Mouse (Mus musculus): ENCODE data around the gene Fgfr2.

The Fgfr2 gene

GRCm38 (mm10) chr7:130937266-130937841 is 2185.8 kb downstream of the Fgfr2 start:
- no peak for DNase-seq

DNA sequence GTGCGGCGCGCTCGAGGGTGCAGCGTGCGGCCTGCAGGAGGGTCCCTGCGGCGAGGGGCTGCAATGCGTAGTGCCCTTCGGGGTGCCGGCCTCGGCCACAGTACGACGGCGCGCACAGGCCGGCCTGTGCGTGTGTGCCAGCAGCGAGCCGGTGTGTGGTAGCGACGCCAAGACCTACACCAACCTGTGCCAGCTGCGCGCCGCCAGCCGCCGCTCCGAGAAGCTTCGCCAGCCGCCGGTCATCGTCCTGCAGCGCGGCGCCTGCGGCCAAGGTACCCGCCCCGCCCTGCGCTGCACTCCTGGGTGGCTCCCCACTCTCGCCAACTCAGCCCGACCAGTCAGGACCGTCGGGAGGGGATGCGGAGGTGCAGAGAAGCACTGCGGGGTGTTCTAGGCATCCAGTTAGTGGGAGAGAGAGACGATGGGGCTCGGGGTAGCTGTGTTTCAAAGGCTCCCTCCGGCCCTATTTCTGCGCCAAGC is 2186.6 kb downstream of the Fgfr2 start:
- DNase-seq = no peak

DNA sequence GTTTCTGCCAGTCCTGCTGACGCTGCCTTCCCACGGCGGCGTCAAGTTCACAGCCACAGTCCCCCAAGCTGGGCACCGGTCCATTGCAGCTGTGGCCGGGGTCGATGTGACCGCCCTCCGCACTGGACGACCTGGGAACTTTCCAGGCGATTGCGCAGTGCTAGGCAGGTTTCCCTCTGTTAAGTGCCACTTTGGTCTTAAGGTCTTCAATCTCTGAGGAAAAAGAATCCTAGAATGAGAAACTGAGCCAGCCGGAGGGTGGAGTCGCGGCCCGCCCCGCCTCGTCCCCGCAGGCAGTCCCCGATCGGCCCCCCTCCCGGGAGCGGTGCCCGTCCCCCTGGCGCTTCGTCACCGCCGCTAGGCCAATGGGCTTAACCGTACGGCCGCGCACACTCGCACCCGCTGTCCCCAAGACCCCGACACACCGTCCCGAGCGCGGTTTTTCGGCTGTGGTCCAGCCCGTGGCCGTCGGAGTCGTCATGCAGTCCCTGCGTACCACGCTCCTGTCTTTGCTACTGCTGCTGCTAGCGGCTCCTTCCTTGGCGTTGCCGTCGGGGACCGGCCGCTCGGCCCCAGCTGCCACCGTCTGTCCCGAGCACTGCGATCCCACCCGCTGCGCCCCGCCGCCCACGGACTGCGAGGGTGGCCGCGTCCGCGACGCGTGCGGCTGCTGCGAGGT is 2187.2 kb downstream of the Fgfr2 start, which contains the start of gene Htra1:
TSS of gene Htra1 (plus strand) at position 319 of the 679 bp plus-strand sequence.
- DNase-seq = peak; percentile 77

DNA sequence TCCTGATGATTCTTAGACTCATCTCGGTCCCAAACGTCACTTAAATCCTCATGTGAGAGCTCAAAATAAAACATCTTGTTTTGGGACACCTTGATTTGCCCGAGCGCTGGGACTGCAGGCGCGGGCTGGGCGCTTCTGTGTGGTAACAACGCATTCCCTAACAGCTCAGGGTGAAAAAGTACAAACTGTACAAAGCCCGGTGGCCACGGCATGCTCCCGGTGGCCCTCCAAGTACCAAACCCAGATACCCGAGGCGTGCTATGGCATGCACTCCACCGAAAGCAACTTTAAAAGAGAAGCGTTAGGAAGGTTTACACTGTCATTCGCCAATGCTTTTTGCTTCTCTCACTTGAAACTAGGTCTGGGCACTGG is 2187.7 kb downstream of the Fgfr2 start:
- DNase-seq = no peak

GRCm38 (mm10) chr7:130934654-130935053 is 2188.5 kb downstream of the Fgfr2 start:
- no peak for DNase-seq

- no peak for DNase-seq
Measured at GRCm38 (mm10) chr7:130932921-130933320, 2190.2 kb downstream of the Fgfr2 start.

- no peak for DNase-seq
Measured at GRCm38 (mm10) chr7:130930401-130930800, 2192.7 kb downstream of the Fgfr2 start.

DNA sequence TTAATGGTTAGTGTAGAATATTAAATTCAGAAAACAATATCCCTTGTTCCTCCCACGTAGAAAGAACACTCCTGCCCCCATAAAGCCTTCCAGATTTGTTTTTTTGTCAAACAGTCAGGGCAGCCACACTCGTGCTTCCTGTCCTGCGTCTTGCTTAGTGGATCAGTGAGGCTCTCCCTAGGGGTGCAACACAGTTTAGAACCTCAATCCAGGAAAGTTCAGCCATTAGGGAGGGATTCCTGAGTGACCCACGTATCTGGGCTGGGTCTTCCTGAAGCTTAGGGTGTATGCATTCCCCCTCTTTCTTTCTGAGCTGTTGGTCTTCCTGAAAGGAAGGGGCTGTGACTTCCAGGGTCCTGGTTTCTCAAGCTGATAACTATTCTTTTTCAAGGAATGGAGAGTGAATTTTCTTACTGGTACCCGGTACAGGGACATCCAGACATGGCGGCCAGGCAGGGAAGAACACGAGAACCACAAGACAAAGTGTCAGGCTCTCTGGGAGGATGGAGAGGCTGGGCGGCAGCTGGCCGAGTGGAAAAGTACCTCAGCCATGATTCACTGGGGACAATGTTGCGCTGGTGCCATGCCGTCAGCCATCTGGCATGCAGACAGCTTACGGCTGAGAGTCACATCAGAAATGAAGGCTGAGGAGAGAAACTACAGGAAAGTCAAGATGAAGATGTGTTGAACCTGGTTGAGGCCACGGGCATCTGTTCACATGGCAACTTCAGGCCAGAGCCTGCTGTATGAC is 2200.0 kb downstream of the Fgfr2 start:
- DNase-seq = peak; percentile 69

DNA sequence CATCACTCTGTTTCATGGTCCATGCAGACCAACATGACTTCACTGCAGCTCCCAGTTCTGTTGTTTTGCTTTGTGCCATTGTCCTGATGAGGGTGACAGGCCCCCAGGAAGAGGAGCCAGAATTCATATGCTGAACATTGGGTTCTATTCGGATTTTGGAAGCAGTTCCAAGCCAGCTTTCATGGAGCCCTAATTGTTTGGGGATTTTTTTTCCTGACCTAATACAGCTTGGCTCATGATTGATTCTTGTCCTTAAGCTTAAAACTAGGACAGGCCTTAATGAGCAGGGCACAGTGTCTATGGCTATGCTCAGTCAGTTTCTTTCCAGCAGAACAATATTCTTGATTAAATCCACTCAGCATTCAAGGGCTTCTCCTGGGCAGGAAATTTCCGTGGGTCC is 2204.9 kb downstream of the Fgfr2 start:
- peak; percentile 77 for DNase-seq

DNA sequence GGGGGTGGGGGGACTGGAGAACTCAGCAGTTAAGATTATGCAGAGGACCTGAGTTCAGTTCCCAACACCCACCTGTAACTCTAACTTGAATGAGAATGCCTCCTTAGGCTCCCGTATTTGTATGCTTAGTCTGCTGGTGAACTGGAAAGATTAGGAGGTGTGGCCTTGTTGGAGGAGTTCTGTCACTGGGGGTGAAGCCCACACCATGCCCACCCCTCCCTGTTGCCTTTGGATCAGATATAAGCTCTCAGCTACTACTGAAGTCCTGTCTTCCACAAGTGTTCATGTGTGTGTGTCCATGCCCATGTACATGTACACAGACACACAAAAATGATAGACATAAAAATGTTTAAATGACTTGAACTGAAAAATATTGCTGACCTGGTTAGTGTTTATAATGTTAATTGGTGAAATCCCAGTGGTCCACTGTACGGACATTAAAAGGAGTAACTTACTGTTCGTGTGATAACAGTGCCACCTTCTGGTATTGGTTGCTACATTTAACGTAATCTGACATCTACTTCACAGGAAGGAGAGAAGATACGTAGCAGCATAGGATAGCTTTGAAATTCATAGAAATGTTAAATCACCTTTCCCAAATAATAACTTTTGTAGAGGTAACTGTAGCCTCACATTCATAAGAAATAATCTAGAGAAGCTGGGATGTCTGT is 2208.3 kb downstream of the Fgfr2 start:
- no peak for DNase-seq

- no peak for DNase-seq
Measured at GRCm38 (mm10) chr7:130910841-130911240, 2212.3 kb downstream of the Fgfr2 start.

- no peak for DNase-seq
Measured at GRCm38 (mm10) chr7:130904571-130905365, 2218.4 kb downstream of the Fgfr2 start.

- DNase-seq = peak; percentile 36
Measured at GRCm38 (mm10) chr7:130903505-130904074, 2219.6 kb downstream of the Fgfr2 start.

GRCm38 (mm10) chr7:130902929-130903328 is 2220.2 kb downstream of the Fgfr2 start:
- DNase-seq = no peak

DNA sequence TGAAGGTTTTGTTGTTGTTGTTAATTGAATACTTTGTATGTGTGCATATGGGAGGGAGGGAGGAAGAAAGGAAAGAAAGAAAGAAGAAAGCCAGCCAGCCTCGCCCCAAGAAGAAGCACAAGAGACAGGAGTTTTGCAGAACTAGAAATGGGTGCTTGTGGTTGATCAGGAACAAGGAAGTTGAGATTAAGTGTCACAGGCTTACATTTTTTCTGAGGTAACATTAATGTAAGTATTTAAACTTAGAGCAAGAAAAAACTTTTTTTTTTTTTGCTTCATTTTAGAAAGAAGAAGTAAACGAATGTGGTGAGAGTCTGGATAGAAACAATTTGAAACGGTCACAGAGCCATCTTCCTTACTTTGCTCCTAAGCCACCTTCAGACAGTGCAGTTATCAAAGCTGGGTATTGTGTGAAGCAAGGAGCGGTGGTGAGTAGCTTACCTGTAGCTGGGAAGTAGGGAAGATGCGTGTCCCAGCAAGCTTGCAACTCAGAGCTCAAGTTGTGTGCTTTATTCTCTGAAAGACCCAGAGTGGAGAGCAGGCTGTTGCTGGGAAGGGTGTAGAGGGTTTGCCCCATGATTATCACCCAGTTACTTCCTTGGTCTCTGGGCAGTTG is 2222.8 kb downstream of the Fgfr2 start:
- no peak for DNase-seq

GRCm38 (mm10) chr7:130898373-130898772 is 2224.8 kb downstream of the Fgfr2 start:
- no peak for DNase-seq

DNA sequence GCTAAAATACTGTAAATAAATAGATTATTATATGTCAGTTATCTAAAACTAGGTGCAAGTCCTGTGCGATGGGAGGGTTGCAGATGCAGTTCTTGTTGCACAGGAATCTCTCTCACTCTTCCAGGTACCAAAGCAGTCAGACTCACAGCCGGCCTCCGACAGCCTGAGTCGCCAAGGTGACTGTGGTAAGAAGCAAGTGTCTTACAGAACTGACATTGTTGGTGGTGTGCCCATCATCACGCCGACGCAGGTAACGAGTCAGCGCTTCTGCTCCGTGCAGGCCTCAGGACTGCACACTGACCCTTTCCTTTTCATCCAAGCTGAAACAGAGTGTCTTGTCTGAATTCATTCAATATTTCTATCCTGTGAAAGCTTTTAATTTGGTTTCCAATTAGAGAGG is 2225.9 kb downstream of the Fgfr2 start:
- no peak for DNase-seq

GRCm38 (mm10) chr7:130896064-130896463 is 2227.1 kb downstream of the Fgfr2 start:
- no peak for DNase-seq

- DNase-seq = no peak
Measured at GRCm38 (mm10) chr7:130895618-130895945, 2227.6 kb downstream of the Fgfr2 start.

DNA sequence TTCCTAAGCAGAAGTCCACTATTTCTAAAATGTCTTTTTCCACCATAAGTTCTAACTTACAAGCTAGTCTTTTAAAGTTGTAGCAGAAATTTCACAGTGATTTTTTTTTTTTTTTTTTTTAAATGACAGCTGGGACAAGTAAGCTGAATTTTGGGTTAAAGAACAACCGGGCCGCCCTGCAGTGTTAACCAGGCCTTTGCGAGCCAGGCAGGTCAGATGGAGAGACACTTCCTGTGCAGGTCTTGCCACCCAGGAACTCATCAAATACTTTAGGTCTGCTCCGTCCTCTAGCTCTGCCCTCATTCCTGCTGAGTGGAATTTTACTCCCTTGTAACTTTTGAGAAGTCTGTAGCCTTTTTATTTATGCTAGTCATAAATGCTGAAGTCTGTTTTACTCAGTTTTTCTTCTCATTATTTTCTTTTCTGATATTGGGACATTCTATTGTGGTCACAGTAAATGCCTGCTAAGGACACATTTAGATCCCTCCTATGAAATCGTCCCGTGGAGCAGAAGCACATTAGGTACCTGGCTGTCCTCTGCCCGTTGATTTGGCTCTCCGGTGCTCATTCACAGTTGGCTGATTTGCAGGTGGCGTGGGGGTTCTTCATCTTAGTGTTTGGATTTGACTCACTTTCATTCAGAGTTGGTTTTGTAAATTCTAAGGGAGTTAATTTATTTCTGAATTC is 2228.1 kb downstream of the Fgfr2 start:
- no peak for DNase-seq

DNA sequence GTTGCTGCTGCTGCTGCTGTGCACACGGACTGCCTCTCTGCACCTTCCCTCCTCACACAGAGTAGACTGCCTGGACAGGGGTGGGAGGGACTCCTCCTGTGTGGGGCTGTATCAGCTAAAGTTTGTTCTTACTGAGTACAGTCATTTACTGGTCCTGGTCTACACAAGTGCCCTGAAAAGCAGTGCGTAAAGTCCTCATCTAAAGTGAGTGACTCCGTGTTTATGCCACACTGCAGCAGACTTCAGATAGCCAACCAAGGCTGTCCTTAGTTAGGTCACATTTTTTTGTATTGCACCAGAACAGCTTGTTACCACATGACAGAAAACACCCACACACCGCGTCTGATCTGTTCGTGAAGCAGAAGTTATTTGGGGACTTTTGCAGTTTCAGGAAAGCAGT is 2230.2 kb downstream of the Fgfr2 start:
- peak; percentile 89 for DNase-seq

Data from layer of hippocampus, adult 9-11 months (tissue).